Mouse (Mus musculus): Measurements from ENCODE around the gene Flg. TPM values are rescaled to one million over a fixed set of nuclear protein-coding genes. Genes with fewer than 3 reads are reported as not detected.

Flg gene
- not detected in 2 replicates for polyA plus RNA-seq (2016; fragmentation: Nextera tagmentation; extraction: Ambion mirVana)

- H3K4me1 ChIP-seq = no peaks in the 10 kb centered on the region
- H3K9me3 ChIP-seq (replicated peaks) = no peaks in the 10 kb centered on the region
- WGBS = 89% methylated on average over 2 of the region's 2 CpGs
- H3K27ac ChIP-seq = no peak within 1 kb of the TSS
- no peaks in the 10 kb centered on the region for H3K36me3 ChIP-seq
- no peaks in the 10 kb centered on the region for H3K27me3 ChIP-seq (ENCODE audit: low read depth, poor library complexity, severe bottlenecking)
- no peak within 1 kb of the TSS for H3K4me3 ChIP-seq
- no peak for DNase-seq (ENCODE audit: low spot score)
Measured at GRCm38 (mm10) chr3:93273223-93273622, at the start of gene Flg. Gene Flg, plus strand, starts transcription at chr3:93273523.

DNA sequence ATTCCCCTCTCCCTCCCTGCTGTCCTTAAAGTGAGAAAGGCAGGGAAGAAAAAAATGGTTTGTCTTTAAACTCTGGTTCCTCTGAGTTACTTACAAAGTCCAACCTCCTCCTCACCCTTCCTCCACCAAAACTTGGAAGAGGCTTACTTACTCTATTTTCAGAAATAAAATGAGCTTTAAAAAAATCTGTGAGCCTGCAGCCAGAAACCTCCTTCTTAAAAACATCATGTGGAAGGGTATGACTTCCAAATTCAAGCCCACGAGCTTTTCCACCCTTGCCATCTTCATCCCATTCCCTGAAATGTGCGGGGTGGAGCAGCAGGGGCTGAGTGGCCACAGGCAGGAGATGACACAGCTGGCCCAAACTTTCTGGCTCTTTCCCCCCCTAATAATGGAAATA, 24.2 kb downstream of the Flg start:
- Histone ChIP-seq H3K27ac (no peak overlapping the region), H3K4me1 (no peaks in the 10 kb centered on the region), H3K4me3 (no peak overlapping the region), H3K36me3 (no peaks in the 10 kb centered on the region), H3K9me3 (replicated peaks) (no peaks in the 10 kb centered on the region), H3K27me3 (ENCODE audit: low read depth, poor library complexity, severe bottlenecking) (no peaks in the 10 kb centered on the region)
- DNase-seq (ENCODE audit: low spot score) = no peak
- 84% methylated on average over 2 of the region's 2 CpGs for WGBS

DNA sequence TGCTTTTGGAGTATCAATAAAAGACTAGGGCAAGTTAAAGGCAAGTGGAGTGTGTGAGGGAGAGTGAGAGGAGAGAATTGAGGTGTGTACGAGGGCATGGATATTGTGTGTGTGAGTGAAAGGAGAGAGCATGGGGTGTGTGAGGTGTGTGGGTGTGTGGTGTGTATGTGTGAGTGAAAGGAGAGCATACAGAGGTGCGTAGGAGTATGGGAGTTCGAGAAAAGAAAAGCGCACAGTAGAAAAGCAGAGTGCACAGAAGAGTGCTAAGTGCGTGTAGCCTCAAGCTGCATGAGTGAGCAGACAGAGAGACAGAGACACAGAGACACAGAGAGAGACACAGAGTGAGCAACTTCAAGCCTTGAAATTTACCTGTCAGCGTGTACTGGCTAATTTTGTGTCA, 26.5 kb downstream of the Flg start:
- no peaks in the 10 kb centered on the region for H3K36me3 ChIP-seq
- H3K4me3 ChIP-seq = no peak overlapping the region
- no peaks in the 10 kb centered on the region for H3K9me3 ChIP-seq (replicated peaks)
- H3K4me1 ChIP-seq = no peaks in the 10 kb centered on the region
- H3K27ac ChIP-seq = no peak overlapping the region
- no peaks in the 10 kb centered on the region for H3K27me3 ChIP-seq (ENCODE audit: low read depth, poor library complexity, severe bottlenecking)
- DNase-seq (ENCODE audit: low spot score) = no peak
- 87% methylated on average over 6 of the region's 6 CpGs for WGBS

DNA sequence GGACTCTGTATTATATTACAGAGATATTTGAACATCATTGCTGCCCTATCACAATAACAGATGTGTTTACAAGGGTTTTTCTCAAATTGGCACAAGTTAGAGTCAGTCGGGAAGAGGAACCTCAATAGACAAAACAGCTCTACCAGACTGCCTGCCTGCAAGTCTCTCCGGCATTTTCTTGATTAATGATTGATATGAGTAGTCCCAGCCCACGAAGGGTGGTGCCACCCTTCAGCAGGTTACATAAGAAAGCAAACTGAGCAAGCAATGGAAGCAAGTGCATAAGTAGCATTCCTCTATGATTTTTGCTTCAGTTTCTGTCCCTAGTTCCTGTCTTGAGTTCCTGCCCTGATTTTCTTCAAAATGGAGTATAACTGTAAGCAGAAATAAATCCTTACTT, 28.6 kb downstream of the Flg start:
- Histone ChIP-seq H3K4me3 (no peak overlapping the region), H3K4me1 (no peaks in the 10 kb centered on the region), H3K36me3 (no peaks in the 10 kb centered on the region), H3K27ac (no peak overlapping the region), H3K27me3 (ENCODE audit: low read depth, poor library complexity, severe bottlenecking) (no peaks in the 10 kb centered on the region), H3K9me3 (replicated peaks) (no peaks in the 10 kb centered on the region)
- WGBS = 76% methylated on average over 3 of the region's 3 CpGs
- no peak for DNase-seq (ENCODE audit: low spot score)

GRCm38 (mm10) chr3:93306142-93306541, 32.8 kb downstream of the Flg start:
- Histone ChIP-seq H3K27ac (no peak overlapping the region), H3K4me3 (no peak overlapping the region), H3K9me3 (replicated peaks) (no peaks in the 10 kb centered on the region), H3K27me3 (ENCODE audit: low read depth, poor library complexity, severe bottlenecking) (no peaks in the 10 kb centered on the region), H3K36me3 (no peaks in the 10 kb centered on the region), H3K4me1 (no peaks in the 10 kb centered on the region)
- WGBS = 82% methylated on average over 2 of the region's 2 CpGs
- no peak for DNase-seq (ENCODE audit: low spot score)

GRCm38 (mm10) chr3:93311371-93311770, 38.0 kb downstream of the Flg start:
- Histone ChIP-seq H3K9me3 (replicated peaks) (no peaks in the 10 kb centered on the region), H3K27me3 (ENCODE audit: low read depth, poor library complexity, severe bottlenecking) (no peaks in the 10 kb centered on the region), H3K4me1 (no peaks in the 10 kb centered on the region), H3K27ac (no peak overlapping the region), H3K4me3 (no peak overlapping the region), H3K36me3 (no peaks in the 10 kb centered on the region)
- WGBS = 73% methylated on average over 3 of the region's 3 CpGs
- no peak for DNase-seq (ENCODE audit: low spot score)

- H3K27me3 ChIP-seq (ENCODE audit: low read depth, poor library complexity, severe bottlenecking) = no peaks in the 10 kb centered on the region
- H3K9me3 ChIP-seq (replicated peaks) = no peaks in the 10 kb centered on the region
- DNase-seq (ENCODE audit: low spot score) = no peak
- no peak overlapping the region for H3K4me3 ChIP-seq
- no peaks in the 10 kb centered on the region for H3K36me3 ChIP-seq
- H3K27ac ChIP-seq = no peak overlapping the region
- 100% methylated on average over 1 of the region's 1 CpGs for WGBS
- no peaks in the 10 kb centered on the region for H3K4me1 ChIP-seq
Measured at GRCm38 (mm10) chr3:93314388-93314787, 41.1 kb downstream of the Flg start.

GRCm38 (mm10) chr3:93319449-93319848, 46.1 kb downstream of the Flg start, which contains the start of gene Hrnr:
Gene Hrnr, plus strand, starts transcription at chr3:93319749.
- Histone ChIP-seq H3K27me3 (ENCODE audit: low read depth, poor library complexity, severe bottlenecking) (no peaks in the 10 kb centered on the region), H3K36me3 (no peaks in the 10 kb centered on the region), H3K9me3 (replicated peaks) (no peaks in the 10 kb centered on the region), H3K27ac (no peak within 1 kb of the TSS), H3K4me1 (no peaks in the 10 kb centered on the region), H3K4me3 (no peak within 1 kb of the TSS)
- 75% methylated on average over 2 of the region's 2 CpGs for WGBS
- DNase-seq (ENCODE audit: low spot score) = no peak

GRCm38 (mm10) chr3:93337749-93338148, 64.4 kb downstream of the Flg start:
- Histone ChIP-seq H3K36me3 (no peaks in the 10 kb centered on the region), H3K27me3 (ENCODE audit: low read depth, poor library complexity, severe bottlenecking) (no peaks in the 10 kb centered on the region), H3K4me3 (no peak overlapping the region), H3K27ac (no peak overlapping the region), H3K4me1 (no peaks in the 10 kb centered on the region), H3K9me3 (replicated peaks) (no peaks in the 10 kb centered on the region)
- no peak for DNase-seq (ENCODE audit: low spot score)

- no peaks in the 10 kb centered on the region for H3K9me3 ChIP-seq (replicated peaks)
- DNase-seq (ENCODE audit: low spot score) = no peak
- H3K27ac ChIP-seq = no peak overlapping the region
- no peaks in the 10 kb centered on the region for H3K4me1 ChIP-seq
- 91% methylated on average over 4 of the region's 4 CpGs for WGBS
- H3K36me3 ChIP-seq = no peaks in the 10 kb centered on the region
- no peaks in the 10 kb centered on the region for H3K27me3 ChIP-seq (ENCODE audit: low read depth, poor library complexity, severe bottlenecking)
- H3K4me3 ChIP-seq = no peak overlapping the region
Measured at GRCm38 (mm10) chr3:93340021-93340420, 66.7 kb downstream of the Flg start.

Other genes starting within 250 kb of the Flg start
- not detected in 2 replicates for gene Gm4858, start 204.7 kb upstream of the Flg start, polyA plus RNA-seq (2016; fragmentation: Nextera tagmentation; extraction: Ambion mirVana)
- gene Crnn, start 128.7 kb upstream of the Flg start, polyA plus RNA-seq (2016; fragmentation: Nextera tagmentation; extraction: Ambion mirVana) = not detected in 2 replicates
- gene Flg2, start 76.2 kb upstream of the Flg start, polyA plus RNA-seq (2016; fragmentation: Nextera tagmentation; extraction: Ambion mirVana) = not detected in 2 replicates
- gene Hrnr, start 46.2 kb downstream of the Flg start, polyA plus RNA-seq (2016; fragmentation: Nextera tagmentation; extraction: Ambion mirVana) = not detected in 2 replicates
- gene Rptn, start 120.2 kb downstream of the Flg start, polyA plus RNA-seq (2016; fragmentation: Nextera tagmentation; extraction: Ambion mirVana) = not detected in 2 replicates
- 0.16 and 0.21 TPM in 2 replicates for gene Tchh, start 168.8 kb downstream of the Flg start, polyA plus RNA-seq (2016; fragmentation: Nextera tagmentation; extraction: Ambion mirVana)
- not detected in 2 replicates for gene Tchhl1, start 195.2 kb downstream of the Flg start, polyA plus RNA-seq (2016; fragmentation: Nextera tagmentation; extraction: Ambion mirVana)
- 241 and 293 TPM in 2 replicates for gene S100a11, start 247.0 kb downstream of the Flg start, polyA plus RNA-seq (2016; fragmentation: Nextera tagmentation; extraction: Ambion mirVana)